In the genomic region with DNA sequence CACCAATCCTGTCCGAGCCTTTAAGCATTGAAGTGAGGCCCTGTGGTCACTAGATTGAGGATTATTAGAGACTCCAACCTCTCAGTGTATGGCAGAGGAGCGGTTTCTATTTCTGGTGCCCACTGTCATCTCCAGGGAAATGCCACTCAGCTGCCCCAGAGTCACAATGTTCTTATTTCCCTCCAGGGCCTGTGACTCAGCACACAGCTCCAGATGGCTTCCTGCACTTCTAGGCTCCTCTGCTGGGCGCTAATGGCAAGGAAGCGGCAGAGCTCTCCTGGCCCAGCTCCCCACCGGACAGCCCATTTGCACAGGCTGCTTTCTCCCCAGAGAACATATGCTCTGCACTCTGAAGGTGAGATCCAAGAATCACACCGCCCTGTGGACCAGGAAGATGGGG, we compare ENCODE assay signal across 8 mouse cellular contexts.
DNase-seq lines count a peak whose midpoint lies in the region; ATAC-seq and TF ChIP-seq lines count a peak whose summit lies in the region.

No protein-coding gene starts in this region.

- peak in 1 of 2 experiments; percentile 29 for DNase-seq in layer of hippocampus, adult 2 months (ENCODE audit: low spot score in 2 of 2)
- DNase-seq in layer of hippocampus, adult 9-10 months (ENCODE audit: low spot score): no peak
- DNase-seq in adrenal gland, postnatal 14 days: peak; percentile 60
- no peak for DNase-seq in ovary, postnatal 36 days (ENCODE audit: low spot score)
- no peak for DNase-seq in natural killer cell, adult 2 months (ENCODE audit: low spot score in 2 of 2)

- no peak overlapping the region for H3K4me3 ChIP-seq in layer of hippocampus, adult 2 months
- H3K4me3 ChIP-seq in cortical plate, adult 2 months (ENCODE audit: insufficient read depth, low read length): no peak overlapping the region
- no peak overlapping the region for H3K4me3 ChIP-seq in heart, embryonic 13.5 days
- no peak overlapping the region for H3K4me3 ChIP-seq in liver, embryonic 16.5 days (ENCODE audit: low read depth, low read length)

- no peaks in the 10 kb centered on the region for H3K27me3 ChIP-seq in heart, embryonic 13.5 days (replicated peaks)
- no peaks in the 10 kb centered on the region for H3K27me3 ChIP-seq in liver, embryonic 16.5 days (ENCODE audit: control insufficient read depth, insufficient read depth, low read depth, low read length)

- 0 out of 2 replicates have a peak overlapping the region, but pooled peaks have one; percentile 4 for H3K4me2 ChIP-seq in heart, embryonic 13.5 days
- H3K4me2 ChIP-seq in liver, embryonic 16.5 days (ENCODE audit: low read depth, low read length): no peak overlapping the region

- peak overlapping the region; percentile 78 for H3K27ac ChIP-seq in layer of hippocampus, adult 2 months
- 0 out of 2 replicates have a peak overlapping the region, but pooled peaks have one; percentile 37 for H3K27ac ChIP-seq in cortical plate, adult 2 months (ENCODE audit: insufficient read depth, low read length)
- H3K27ac ChIP-seq in heart, embryonic 13.5 days (replicated peaks): peak overlapping the region; percentile 66
- peak overlapping the region; percentile 60; the same call in 1 of the 2 replicates for H3K27ac ChIP-seq in liver, embryonic 16.5 days (ENCODE audit: low read length)

- H3K36me3 ChIP-seq in heart, embryonic 13.5 days: no peaks in the 10 kb centered on the region
- no peaks in the 10 kb centered on the region for H3K36me3 ChIP-seq in liver, embryonic 16.5 days (ENCODE audit: control insufficient read depth, insufficient read depth)

- ATAC-seq in heart, embryonic 13.5 days (ENCODE audit: extremely low read depth, insufficient number of reproducible peaks, low FRiP score, low TSS enrichment): no peak; the same call in 1 of the 2 replicates
- ATAC-seq in liver, embryonic 16.5 days (ENCODE audit: low read depth): peak; percentile 73

- peaks cover 7% of the 10 kb centered on the region; the same call in 1 of the 2 replicates for H3K9me3 ChIP-seq in heart, embryonic 13.5 days
- H3K9me3 ChIP-seq in liver, embryonic 16.5 days (replicated peaks; ENCODE audit: control insufficient read depth, low read length): no peaks in the 10 kb centered on the region

- TF ChIP-seq CTCF in layer of hippocampus, adult 2 months (conservative IDR thresholded peaks at IDR 0.05): peak; percentile 22; the same call in 1 of the 2 replicates
- no peak for TF ChIP-seq CTCF in cortical plate, adult 2 months (IDR thresholded peaks at IDR 0.05; ENCODE audit: extremely low read depth, insufficient read depth, low read length)

- H3K9ac ChIP-seq in heart, embryonic 13.5 days: 0 out of 2 replicates have a peak overlapping the region, but pooled peaks have one; percentile 8
- H3K9ac ChIP-seq in liver, embryonic 16.5 days (ENCODE audit: low read depth, low read length): peak overlapping the region; percentile 25; the same call in 1 of the 2 replicates

- no peak for TF ChIP-seq POLR2A in cortical plate, adult 2 months (IDR thresholded peaks at IDR 0.05; ENCODE audit: extremely low read depth, insufficient read depth, low read length)

- 34% methylated on average over 6 of the region's 6 CpGs for WGBS in heart, embryonic 13.5 days
- 32% methylated on average over 6 of the region's 6 CpGs for WGBS in liver, embryonic 16.5 days (ENCODE audit: insufficient replicate concordance)

- H3K4me1 ChIP-seq in cortical plate, adult 2 months (ENCODE audit: control insufficient read depth, insufficient read depth, low read length): peaks cover 10% of the 10 kb centered on the region
- peaks cover 27% of the 10 kb centered on the region for H3K4me1 ChIP-seq in heart, embryonic 13.5 days
- H3K4me1 ChIP-seq in liver, embryonic 16.5 days (ENCODE audit: control insufficient read depth, low read depth, low read length): peaks cover 18% of the 10 kb centered on the region
